Mouse (Mus musculus) layer of hippocampus, postnatal 14 days (tissue): Measurements from ENCODE around the gene Olfr1317. TPM values are rescaled to one million over a fixed set of nuclear protein-coding genes. Genes with fewer than 3 reads are reported as not detected.

Experiments
- DNase-seq, 2 experiments: peaks; one replicate each; pipeline ENCODE4 v3.0.0; 2021 to 2022; ENCODE audit warnings: low spot score in 2 of 2, mixed read lengths in 1 of 2
- long read RNA-seq, 2 experiments: library from polyadenylated mRNA; stranded (forward); transcript quantifications; one replicate each; pipeline ENCODE4 v2.0.0; 2021
- total RNA-seq, 2 experiments: library from RNA; stranded (reverse); gene quantifications; 2 replicates each; pipeline ENCODE4 v1.2.3; 2021

Olfr1317 gene
- not detected for total RNA-seq
- long read RNA-seq, experiment 1, result 0 reads
- long read RNA-seq, experiment 2, result 0 reads

GRCm38 (mm10) chr2:112140029-112140428 is at the start of gene Olfr1317:
TSS of gene Olfr1317 (plus strand) at chr2:112140329.
- no peak for DNase-seq

GRCm38 (mm10) chr2:112096681-112097080 is 43.4 kb upstream of the Olfr1317 start, which contains the start of gene Olfr1314:
TSS of gene Olfr1314 (minus strand) at chr2:112096781.
- no peak for DNase-seq

DNA sequence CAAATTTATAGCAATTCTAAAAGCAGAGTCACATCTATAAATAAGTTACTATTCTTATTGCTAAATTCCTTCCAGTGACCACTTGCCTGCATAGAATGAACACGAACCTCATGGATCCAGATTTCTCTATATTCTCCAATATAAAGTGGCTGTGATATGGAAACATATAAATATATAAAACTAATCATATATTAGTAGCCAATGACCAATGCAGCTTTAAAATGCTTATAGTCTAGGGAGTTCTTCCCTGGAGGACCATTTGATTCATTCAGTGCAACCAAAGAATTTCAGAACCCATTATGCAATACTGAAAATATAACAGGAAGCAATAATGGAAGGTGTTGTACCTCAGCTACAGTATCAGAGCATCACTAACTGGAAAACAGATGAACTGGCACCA is 24.8 kb upstream of the Olfr1317 start, which contains the start of gene Olfr1315-ps1:
Olfr1315-ps1 (minus strand) TSS at position 101 of the 400 bp plus-strand sequence.
- DNase-seq, result no peak

GRCm38 (mm10) chr2:112134877-112135276 is 5.3 kb upstream of the Olfr1317 start, which contains the start of gene Olfr1316:
TSS of gene Olfr1316 (minus strand) at chr2:112134977.
- DNase-seq, result no peak

DNA sequence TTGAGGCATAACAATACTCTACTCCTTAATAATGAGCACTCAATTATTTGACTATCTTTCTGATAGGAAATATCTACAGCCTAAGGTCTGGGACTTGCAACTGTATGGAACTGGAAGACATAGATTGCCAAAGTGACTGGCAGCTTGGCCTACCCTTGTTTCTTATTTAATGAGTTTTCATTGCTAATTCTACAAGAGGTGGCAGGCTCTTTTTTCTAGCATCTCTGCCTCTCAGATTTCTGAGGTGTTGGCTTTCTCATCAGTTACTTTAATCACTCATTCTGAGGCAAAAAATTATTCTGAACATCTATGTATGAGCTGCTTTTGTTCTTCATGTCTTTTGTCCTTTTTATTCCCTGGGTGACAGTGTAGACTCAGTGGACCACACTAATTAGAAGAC is 13.8 kb downstream of the Olfr1317 start, which contains the start of gene Olfr1318:
Olfr1318 (plus strand) TSS at position 301 of the 400 bp plus-strand sequence.
- no peak for DNase-seq

Other genes with a start within 250 kb of the Olfr1317 start
- gene Olfr1306, start 224.1 kb upstream of the Olfr1317 start, total RNA-seq, result not detected
- gene Olfr1307, start 190.9 kb upstream of the Olfr1317 start, total RNA-seq, result under 1 TPM; 0.05 to 0.07 TPM
- not detected for gene Olfr1308, start 175.4 kb upstream of the Olfr1317 start, total RNA-seq
- gene Olfr1309, start 150.0 kb upstream of the Olfr1317 start, total RNA-seq, result not detected
- gene Olfr1310, start 127.6 kb upstream of the Olfr1317 start, total RNA-seq, result not detected
- not detected for gene Olfr1311, start 115.9 kb upstream of the Olfr1317 start, total RNA-seq
- gene Olfr1312, start 90.1 kb upstream of the Olfr1317 start, total RNA-seq, result not detected
- gene Olfr1313, start 62.5 kb upstream of the Olfr1317 start, total RNA-seq, result not detected
- gene Olfr1314, start 43.5 kb upstream of the Olfr1317 start, total RNA-seq, result not detected
- gene Olfr1315-ps1, start 24.9 kb upstream of the Olfr1317 start, total RNA-seq, result not detected
- not detected for gene Olfr1316, start 5.4 kb upstream of the Olfr1317 start, total RNA-seq
- gene Olfr1318, start 13.9 kb downstream of the Olfr1317 start, total RNA-seq, result not detected
- gene Lpcat4, start 99.1 kb downstream of the Olfr1317 start, total RNA-seq, result 10 to 100 TPM; 61.9 to 78.3 TPM
- not detected for gene Nutm1, start 119.0 kb downstream of the Olfr1317 start, total RNA-seq
- gene Nop10, start 121.6 kb downstream of the Olfr1317 start, total RNA-seq, result 10 to 100 TPM; 66.1 to 67.8 TPM
- 10 to 100 TPM; 84.5 to 95.5 TPM for gene Slc12a6, start 125.5 kb downstream of the Olfr1317 start, total RNA-seq
- 1 to 10 TPM in 1 of 2 experiments, under 1 TPM in 1; 0.98 to 1.8 TPM for gene Gm21985, start 126.0 kb downstream of the Olfr1317 start, total RNA-seq
- gene Emc4, start 227.7 kb downstream of the Olfr1317 start, total RNA-seq, result 100 to 1,000 TPM; 160 to 166 TPM
- 10 to 100 TPM; 11.2 to 12.0 TPM for gene Katnbl1, start 238.9 kb downstream of the Olfr1317 start, total RNA-seq